Mouse (Mus musculus) hindbrain, embryonic 13.5 days (tissue): ENCODE measurements around the gene Dennd4b. TPM values are rescaled to one million over a fixed set of nuclear protein-coding genes. Genes with fewer than 3 reads are reported as not detected.

ENCODE experiments used
- ATAC-seq: fragments of 200-750 bp; cut with Nextera tagmentation; 2 replicates; pipeline ENCODE4 v1.8.0; 2017; ENCODE audit warnings: moderate TSS enrichment; ENCODE audit not compliant: low FRiP score
- H3K27ac ChIP-seq: fragments of 300-500 bp; sonication (generic); 2 replicates; pipeline ENCODE4 v1.5.1; 2015; ENCODE audit warnings: inconsistent platforms, mild to moderate bottlenecking, moderate library complexity
- H3K27me3 ChIP-seq: fragments of 300-500 bp; sonication (generic); 2 replicates; pipeline ENCODE4 v1.6.1; 2015; ENCODE audit warnings: mild to moderate bottlenecking, inconsistent platforms
- H3K36me3 ChIP-seq: fragments of 300-500 bp; sonication (generic); 2 replicates; pipeline ENCODE4 v1.6.1; 2015; ENCODE audit warnings: mild to moderate bottlenecking, inconsistent platforms
- H3K4me1 ChIP-seq: fragments of 300-500 bp; sonication (generic); replicated peaks from 2 replicates; pipeline ENCODE4 v1.6.1; 2015; ENCODE audit warnings: inconsistent platforms
- H3K4me2 ChIP-seq: fragments of 300-500 bp; sonication (generic); 2 replicates; pipeline ENCODE4 v1.6.1; 2015; ENCODE audit warnings: inconsistent platforms, mild to moderate bottlenecking, moderate library complexity
- H3K4me3 ChIP-seq: fragments of 300-500 bp; sonication (generic); 2 replicates; pipeline ENCODE4 v1.5.1; 2015; ENCODE audit warnings: mild to moderate bottlenecking, inconsistent platforms
- H3K9ac ChIP-seq: fragments of 300-500 bp; sonication (generic); 2 replicates; pipeline ENCODE4 v1.6.1; 2015; ENCODE audit warnings: mild to moderate bottlenecking, inconsistent platforms
- H3K9me3 ChIP-seq: fragments of 300-500 bp; sonication (generic); 2 replicates; pipeline ENCODE4 v1.6.1; 2016; ENCODE audit warnings: inconsistent platforms
- WGBS: fragments of 180-500 bp; shearing (Covaris S2); methylation state at CpG from one replicate; pipeline ENCODE4 v1.1.7; 2015; 5-methylcytosine and 5-hydroxymethylcytosine counted together
- polyA plus RNA-seq: library from polyadenylated mRNA; unstranded; fragments of >200 nt; fragmentation: Nextera tagmentation; extraction: Ambion mirVana; gene quantifications from 2 replicates; pipeline ENCODE4 v1.2.1, GENCODE M21; 2015

The Dennd4b gene
- polyA plus RNA-seq, 1 experiment from 2014 or later, result 4.6 TPM

DNA sequence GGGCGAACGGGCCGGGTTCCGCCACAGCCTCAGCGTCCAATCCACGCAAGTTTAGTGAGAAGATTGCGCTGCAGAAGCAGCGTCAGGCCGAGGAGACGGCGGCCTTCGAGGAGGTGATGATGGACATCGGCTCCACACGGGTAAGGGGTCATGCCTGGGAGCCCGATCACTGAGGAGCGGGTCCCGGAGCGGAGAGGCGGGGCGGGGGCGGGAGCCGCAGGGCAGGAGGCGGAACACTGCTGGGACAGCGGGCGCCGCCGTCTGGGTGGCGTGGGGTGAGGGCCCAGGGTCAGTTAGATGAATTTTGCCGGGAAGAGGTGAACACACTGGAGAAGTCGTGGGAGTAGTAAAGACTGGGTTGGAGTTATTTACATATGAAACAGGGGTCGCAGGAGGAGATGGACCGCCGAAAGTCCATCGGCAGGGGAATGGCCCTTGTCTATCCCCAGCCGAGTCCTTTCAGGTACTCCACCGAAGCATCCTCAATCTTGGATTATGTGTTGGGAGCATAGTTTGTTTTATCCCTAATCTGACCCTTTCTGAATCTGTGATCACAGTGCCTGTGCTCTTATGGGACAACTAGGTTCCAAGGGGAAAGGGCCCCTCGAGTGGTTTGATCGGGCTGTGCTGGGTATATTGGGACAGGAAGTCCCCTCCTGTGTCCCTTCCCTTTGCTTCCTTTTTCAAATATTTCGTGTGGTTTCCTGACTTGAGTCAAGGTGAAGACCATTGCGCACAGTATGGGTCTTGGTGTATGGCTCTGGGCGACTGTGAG, 10.4 kb upstream of the Dennd4b start:
- H3K4me2 ChIP-seq, result peak overlapping the region; percentile 78
- under 1% methylated on average over 41 of the region's 41 CpGs for WGBS
- ATAC-seq, result peak; percentile 71

DNA sequence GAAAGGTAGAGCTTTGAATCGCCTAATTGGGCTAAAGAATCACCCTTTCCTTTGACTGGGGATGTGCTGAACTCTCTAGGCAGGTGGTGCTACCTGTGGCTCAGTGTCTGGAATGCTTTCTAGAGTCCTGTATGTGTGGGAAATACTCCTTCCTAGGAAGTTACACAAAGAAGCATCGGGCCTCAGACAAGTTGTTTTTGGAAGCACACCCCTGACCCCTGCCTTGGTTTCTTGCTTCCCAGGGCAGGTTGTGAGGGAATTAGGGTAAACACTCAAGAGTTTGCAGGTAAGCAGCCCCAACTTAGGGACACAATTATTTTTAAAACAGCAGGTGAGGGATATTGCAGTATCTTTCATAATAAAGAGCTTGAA, 9.8 kb upstream of the Dennd4b start:
- no peak for ATAC-seq
- Histone ChIP-seq H3K4me1 (peaks cover 38% of the 10 kb centered on the region), H3K4me2 (peak overlapping the region; percentile 78), H3K27me3 (no peaks in the 10 kb centered on the region), H3K9me3 (no peaks in the 10 kb centered on the region), H3K27ac (peak overlapping the region; percentile 91), H3K36me3 (peaks cover 49% of the 10 kb centered on the region), H3K9ac (peak overlapping the region; percentile 96), H3K4me3 (peak overlapping the region; percentile 91)
- WGBS, result 23% methylated on average over 2 of the region's 2 CpGs

More for the DNA sequence above, 10.4 kb upstream of the Dennd4b start:
- no peaks in the 10 kb centered on the region for H3K27me3 ChIP-seq
- peak overlapping the region; percentile 96 for H3K9ac ChIP-seq
- H3K9me3 ChIP-seq, result no peaks in the 10 kb centered on the region
- peaks cover 44% of the 10 kb centered on the region for H3K36me3 ChIP-seq
- H3K4me3 ChIP-seq, result peak overlapping the region; percentile 91
- H3K27ac ChIP-seq, result peak overlapping the region; percentile 91
- H3K4me1 ChIP-seq, result peaks cover 39% of the 10 kb centered on the region

DNA sequence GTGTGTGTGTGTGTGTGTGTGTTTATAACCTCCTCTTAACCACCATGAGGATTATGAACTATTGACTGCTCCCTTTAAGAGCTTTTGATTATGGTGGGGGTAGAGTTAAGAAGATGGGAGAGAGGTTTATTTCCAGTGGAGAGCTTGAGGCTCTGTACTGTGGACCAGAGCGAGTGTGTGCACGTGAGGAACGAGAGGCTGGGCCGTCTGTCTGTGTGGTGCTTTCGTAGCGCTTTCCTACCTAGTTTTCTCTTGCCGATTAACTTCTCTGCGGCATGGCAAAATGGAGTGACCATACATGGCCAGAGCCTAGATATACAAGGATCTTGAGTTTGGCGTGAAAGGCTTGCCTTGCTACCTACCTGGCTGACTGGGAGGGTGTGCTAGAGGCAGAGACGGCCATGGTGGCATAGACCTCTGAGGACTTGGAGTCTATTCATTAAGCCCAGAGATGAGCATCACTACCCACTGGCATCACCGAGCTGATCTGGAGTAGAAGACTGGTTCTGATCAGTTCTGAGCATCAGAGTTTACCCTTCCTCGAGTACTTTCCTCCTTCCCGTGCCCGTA, 9.1 kb upstream of the Dennd4b start:
- ATAC-seq, result no peak
- Histone ChIP-seq H3K27me3 (no peaks in the 10 kb centered on the region), H3K9me3 (no peaks in the 10 kb centered on the region), H3K9ac (no peak overlapping the region; the same call in 1 of the 2 replicates), H3K4me1 (peaks cover 34% of the 10 kb centered on the region), H3K4me2 (peak overlapping the region; percentile 78), H3K4me3 (no peak overlapping the region), H3K27ac (no peak overlapping the region), H3K36me3 (peaks cover 52% of the 10 kb centered on the region)
- 95% methylated on average over 14 of the region's 14 CpGs for WGBS

DNA sequence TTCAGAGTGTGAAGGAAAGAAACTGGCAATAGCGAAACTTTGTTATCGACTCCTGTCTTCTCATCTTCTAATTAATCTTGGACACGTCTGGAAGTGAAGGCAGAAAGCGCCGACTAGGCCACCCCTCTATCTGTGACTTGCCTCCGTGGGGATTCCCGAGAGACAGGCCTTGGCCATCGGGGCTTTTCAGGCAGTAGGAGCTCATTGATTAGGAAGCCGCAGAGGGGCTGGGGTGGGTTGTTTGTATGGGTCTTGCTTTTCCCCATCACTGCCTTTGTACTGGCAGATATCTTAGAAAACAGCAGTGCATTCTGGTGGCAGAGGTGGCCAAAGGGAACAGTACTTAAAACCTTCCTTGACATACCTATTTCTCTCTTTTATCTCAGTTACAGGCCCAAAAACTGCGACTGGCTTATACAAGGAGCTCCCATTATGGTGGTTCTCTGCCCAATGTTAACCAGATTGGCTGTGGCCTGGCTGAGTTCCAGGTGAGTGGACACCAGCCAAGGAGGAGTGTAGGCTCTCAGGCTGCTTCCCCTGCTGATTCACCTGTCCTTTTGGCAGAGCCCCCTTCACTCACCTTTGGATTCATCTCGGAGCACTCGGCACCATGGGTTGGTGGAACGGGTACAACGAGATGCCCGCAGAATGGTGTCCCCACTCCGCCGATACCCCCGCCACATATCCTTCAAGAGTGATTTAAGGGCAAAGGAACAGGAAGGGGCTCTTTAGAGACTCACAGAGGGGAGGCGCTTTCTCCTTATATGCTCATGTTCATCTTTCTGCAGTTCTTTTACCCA, 8.1 kb upstream of the Dennd4b start:
- no peak for ATAC-seq
- peaks cover 53% of the 10 kb centered on the region for H3K36me3 ChIP-seq
- no peaks in the 10 kb centered on the region for H3K27me3 ChIP-seq
- 92% methylated on average over 19 of the region's 19 CpGs for WGBS
- H3K4me1 ChIP-seq, result peaks cover 29% of the 10 kb centered on the region
- H3K4me3 ChIP-seq, result no peak overlapping the region
- no peak overlapping the region for H3K27ac ChIP-seq
- no peak overlapping the region for H3K4me2 ChIP-seq
- no peak overlapping the region for H3K9ac ChIP-seq
- H3K9me3 ChIP-seq, result no peaks in the 10 kb centered on the region

DNA sequence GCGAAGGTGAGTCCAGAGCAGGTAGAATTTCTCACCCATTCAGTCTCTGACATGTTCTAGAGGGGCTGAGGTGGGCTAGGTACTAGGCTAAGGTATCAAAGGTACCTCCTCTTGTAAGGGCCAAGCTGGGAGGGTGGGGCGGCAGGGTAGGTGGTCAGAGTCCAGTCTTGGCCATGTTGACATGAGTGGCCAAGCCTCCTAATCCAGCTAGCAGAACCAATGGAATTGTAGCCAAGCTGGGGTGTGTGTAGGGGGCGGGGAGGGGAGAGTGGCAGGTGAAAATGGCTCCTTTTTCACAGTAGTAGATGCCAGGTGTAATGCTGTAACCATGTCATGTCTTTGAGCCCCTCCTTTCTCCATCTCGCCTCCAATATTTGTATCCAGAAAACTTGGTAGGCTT, 6.5 kb upstream of the Dennd4b start:
- no peak overlapping the region for H3K27ac ChIP-seq
- H3K9ac ChIP-seq, result no peak overlapping the region
- H3K4me3 ChIP-seq, result no peak overlapping the region
- no peaks in the 10 kb centered on the region for H3K27me3 ChIP-seq
- H3K36me3 ChIP-seq, result peaks cover 69% of the 10 kb centered on the region
- WGBS, result 93% methylated on average over 4 of the region's 4 CpGs
- peaks cover 25% of the 10 kb centered on the region for H3K4me1 ChIP-seq
- H3K4me2 ChIP-seq, result no peak overlapping the region
- no peaks in the 10 kb centered on the region for H3K9me3 ChIP-seq
- no peak for ATAC-seq

DNA sequence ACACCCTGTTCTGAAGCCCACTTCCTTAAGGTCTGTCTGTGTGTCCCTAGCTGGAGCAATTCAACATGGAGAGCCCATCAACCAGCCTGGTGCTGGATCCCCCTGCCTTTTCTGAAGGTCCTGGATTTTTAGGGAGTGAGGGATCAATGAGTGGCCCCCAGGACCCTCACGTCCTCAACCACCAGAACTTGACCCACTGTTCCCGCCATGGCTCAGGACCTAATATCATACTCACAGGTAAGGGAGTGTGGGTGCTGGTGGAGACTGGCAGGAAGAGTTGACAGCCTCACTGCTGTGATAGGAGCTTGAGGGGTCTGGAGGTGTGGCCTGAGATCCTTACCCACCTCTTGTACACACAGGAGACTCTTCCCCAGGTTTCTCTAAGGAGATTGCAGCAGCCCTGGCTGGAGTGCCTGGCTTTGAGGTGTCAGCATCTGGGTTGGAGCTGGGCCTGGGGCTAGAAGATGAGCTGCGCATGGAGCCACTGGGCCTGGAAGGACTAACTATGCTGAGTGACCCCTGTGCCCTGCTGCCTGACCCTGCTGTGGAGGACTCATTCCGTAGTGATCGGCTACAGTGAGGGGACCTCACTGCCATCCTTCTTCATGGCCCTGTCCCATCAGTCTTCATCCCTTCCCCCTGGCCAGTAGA, 1.7 kb upstream of the Dennd4b start:
- no peaks in the 10 kb centered on the region for H3K9me3 ChIP-seq
- H3K9ac ChIP-seq, result no peak overlapping the region
- H3K27me3 ChIP-seq, result no peaks in the 10 kb centered on the region
- H3K27ac ChIP-seq, result no peak overlapping the region
- no peak overlapping the region for H3K4me2 ChIP-seq
- H3K4me3 ChIP-seq, result no peak overlapping the region
- ATAC-seq, result no peak
- peaks cover 55% of the 10 kb centered on the region for H3K36me3 ChIP-seq
- H3K4me1 ChIP-seq, result peaks cover 14% of the 10 kb centered on the region
- 89% methylated on average over 5 of the region's 5 CpGs for WGBS

DNA sequence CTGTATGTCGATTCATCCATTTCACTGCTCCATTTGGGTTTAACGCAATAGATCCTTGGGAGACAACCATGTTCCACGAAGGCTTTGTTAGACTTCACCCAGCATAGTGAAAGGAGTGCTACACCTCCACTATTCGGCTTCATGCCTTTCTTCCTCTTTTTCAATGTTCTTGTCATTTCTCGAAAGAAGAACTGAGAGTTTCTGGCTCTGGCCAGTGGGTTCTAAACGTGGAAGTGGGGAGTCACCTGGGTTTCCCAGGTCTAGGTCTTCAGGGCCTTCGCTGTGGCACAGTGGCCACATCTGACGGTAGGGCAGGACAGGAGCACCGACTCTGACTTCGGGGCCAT, 325 bp upstream of the Dennd4b start:
- Histone ChIP-seq H3K9ac (peak overlapping the region; percentile 90), H3K4me1 (peaks cover 14% of the 10 kb centered on the region), H3K4me3 (peak overlapping the region; percentile 82), H3K36me3 (peaks cover 45% of the 10 kb centered on the region), H3K9me3 (no peaks in the 10 kb centered on the region), H3K4me2 (peak overlapping the region; percentile 83), H3K27ac (peak overlapping the region; percentile 96), H3K27me3 (no peaks in the 10 kb centered on the region)
- no peak for ATAC-seq
- WGBS, result 35% methylated on average over 10 of the region's 10 CpGs

DNA sequence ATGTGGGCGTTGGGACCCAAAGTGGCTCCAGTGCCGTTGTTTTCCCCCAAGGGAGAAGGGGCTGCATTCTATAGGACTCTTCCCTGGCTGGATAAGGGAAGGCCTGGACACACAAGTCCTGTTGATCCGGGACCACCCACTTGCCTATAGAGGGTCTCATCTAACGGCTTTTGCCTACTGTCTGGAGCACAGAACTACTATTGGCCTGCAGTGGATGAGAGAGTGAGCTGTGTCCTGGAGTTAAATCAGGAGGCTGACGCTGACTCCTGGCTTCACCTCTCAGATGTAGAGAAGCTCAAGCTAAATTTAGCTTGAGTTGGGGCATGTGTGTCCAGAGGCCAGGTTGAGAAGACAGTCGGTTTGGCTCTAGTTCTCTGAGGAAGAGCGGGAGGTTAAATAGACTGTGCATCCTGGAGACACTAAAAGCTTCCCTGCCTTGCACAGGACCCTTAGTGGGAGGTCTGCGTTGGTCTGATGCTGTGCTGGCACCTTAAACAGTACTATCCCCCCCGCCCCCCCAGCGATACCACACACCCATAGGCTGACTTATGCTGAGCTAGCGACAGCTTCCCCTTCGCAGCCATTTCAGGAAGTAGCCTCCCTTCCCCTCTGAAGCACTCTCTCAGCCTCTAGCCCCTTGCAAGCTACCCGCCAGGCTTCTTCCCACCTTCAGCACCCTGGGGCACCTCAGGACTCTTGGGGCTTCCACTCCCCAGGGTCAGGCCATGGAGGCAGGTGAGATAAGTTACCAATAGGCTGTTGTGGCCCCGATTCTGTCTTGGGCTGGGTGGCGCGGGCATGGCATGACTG, 1.2 kb downstream of the Dennd4b start:
- H3K27me3 ChIP-seq, result no peaks in the 10 kb centered on the region
- H3K9ac ChIP-seq, result peak overlapping the region; percentile 90
- no peaks in the 10 kb centered on the region for H3K9me3 ChIP-seq
- H3K4me1 ChIP-seq, result peaks cover 14% of the 10 kb centered on the region
- peak overlapping the region; percentile 83 for H3K4me2 ChIP-seq
- H3K4me3 ChIP-seq, result peak overlapping the region; percentile 82
- ATAC-seq, result peak; percentile 49; the same call in 1 of the 2 replicates
- peaks cover 42% of the 10 kb centered on the region for H3K36me3 ChIP-seq
- 29% methylated on average over 16 of the region's 16 CpGs for WGBS
- H3K27ac ChIP-seq, result peak overlapping the region; percentile 96

DNA sequence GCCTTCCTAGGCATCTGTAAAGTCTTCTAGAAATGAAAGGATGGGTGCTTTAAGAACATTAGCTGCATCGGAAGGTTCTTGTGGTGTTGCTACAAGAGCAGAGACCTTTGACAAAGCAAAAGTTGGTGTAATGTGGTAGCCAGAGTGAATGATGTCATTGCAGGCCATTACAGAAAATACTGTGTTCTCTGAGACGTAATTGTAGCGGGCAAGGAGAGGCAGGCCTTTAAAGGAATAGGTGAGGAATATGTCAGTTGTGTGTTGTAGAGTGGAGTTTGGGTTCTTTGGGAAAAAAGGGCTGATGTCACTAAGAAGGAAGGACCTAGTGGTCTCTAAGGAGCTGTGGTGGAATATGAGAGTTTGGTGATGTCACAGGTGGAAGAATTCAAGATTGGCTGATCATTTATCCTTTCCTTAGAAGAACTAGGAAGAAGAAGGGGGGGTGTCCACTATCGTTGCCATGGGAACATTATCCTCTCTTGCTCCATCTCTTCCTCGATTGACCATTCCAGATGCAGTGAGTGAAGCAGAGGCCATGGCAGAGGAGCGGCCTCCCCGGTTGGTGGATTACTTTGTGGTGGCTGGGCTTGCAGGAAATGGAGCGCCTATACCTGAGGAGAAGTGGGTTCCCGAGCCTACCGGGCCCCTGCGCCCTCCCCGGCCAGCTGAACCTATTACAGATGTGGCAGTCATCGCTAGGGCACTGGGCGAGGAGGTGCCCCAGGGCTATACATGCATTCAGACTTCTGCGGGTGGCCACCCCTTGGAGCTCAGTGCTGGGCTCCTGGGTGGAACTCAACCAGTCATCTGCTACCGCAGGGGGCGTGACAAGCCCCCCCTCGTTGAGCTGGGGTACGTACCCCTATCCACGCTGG, 2.2 kb downstream of the Dennd4b start:
- Histone ChIP-seq H3K27me3 (no peaks in the 10 kb centered on the region), H3K4me2 (no peak overlapping the region), H3K4me1 (peaks cover 14% of the 10 kb centered on the region), H3K4me3 (no peak overlapping the region), H3K9ac (no peak overlapping the region), H3K27ac (no peak overlapping the region), H3K36me3 (peaks cover 34% of the 10 kb centered on the region), H3K9me3 (no peaks in the 10 kb centered on the region)
- no peak for ATAC-seq
- WGBS, result 94% methylated on average over 20 of the region's 20 CpGs

DNA sequence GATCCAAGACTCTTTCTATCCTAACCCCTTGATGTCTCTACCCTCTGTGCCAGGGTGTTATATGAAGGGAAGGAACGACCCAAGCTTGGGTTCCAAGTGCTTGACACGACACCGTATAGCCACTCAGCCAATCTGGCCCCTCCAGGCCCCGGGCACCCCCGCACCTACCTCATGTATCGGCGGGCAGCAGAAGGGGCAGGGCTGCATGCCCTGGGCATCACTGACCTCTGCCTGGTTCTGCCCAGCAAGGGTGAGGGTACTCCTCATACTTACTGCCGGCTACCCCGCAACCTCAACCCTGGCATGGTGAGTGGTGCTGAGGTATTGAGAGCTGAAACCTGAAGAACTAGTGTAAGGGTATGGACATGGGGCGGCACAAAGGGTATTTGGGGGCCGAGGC, 3.2 kb downstream of the Dennd4b start:
- Histone ChIP-seq H3K9ac (no peak overlapping the region), H3K9me3 (no peaks in the 10 kb centered on the region), H3K27me3 (no peaks in the 10 kb centered on the region), H3K4me1 (peaks cover 14% of the 10 kb centered on the region), H3K36me3 (peaks cover 34% of the 10 kb centered on the region), H3K4me2 (no peak overlapping the region), H3K4me3 (no peak overlapping the region), H3K27ac (no peak overlapping the region)
- WGBS, result 95% methylated on average over 11 of the region's 11 CpGs
- no peak for ATAC-seq

DNA sequence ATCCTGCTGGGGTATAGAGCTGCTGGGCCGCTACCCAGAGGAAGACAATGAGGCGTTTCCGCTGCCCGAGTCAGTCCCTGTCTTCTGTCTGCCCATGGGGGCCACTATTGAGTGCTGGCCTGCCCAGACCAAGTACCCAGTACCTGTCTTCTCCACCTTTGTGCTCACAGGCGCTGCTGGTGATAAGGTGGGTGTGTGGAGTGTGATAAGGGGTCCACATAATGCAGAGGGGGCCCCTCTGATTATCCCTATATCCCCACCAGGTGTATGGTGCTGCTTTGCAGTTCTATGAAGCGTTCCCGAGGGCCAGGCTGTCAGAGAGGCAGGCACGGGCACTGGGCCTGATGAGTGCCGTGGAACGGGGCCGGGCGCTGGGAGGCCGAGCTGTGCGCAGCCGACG, 4.0 kb downstream of the Dennd4b start:
- Histone ChIP-seq H3K9ac (no peak overlapping the region), H3K36me3 (peaks cover 36% of the 10 kb centered on the region), H3K27me3 (no peaks in the 10 kb centered on the region), H3K9me3 (no peaks in the 10 kb centered on the region), H3K4me3 (no peak overlapping the region), H3K4me2 (no peak overlapping the region), H3K4me1 (peaks cover 14% of the 10 kb centered on the region), H3K27ac (no peak overlapping the region)
- 90% methylated on average over 16 of the region's 16 CpGs for WGBS
- no peak for ATAC-seq
